Mouse (Mus musculus) forebrain, embryonic 12.5 days (tissue): ENCODE results near the gene Dhh. TPM values are rescaled to one million over a fixed set of nuclear protein-coding genes. Genes with fewer than 3 reads are reported as not detected.

ENCODE experiments used
- ATAC-seq: fragments of 200-750 bp; cut with Nextera tagmentation; 2 replicates; pipeline ENCODE4 v1.8.0; 2017; ENCODE audit warnings: moderate TSS enrichment; ENCODE audit not compliant: low FRiP score
- H3K27ac ChIP-seq: fragments of 300-500 bp; sonication (generic); 2 replicates; pipeline ENCODE4 v1.5.1; 2016; ENCODE audit warnings: mild to moderate bottlenecking
- H3K27me3 ChIP-seq: fragments of 300-500 bp; sonication (generic); 2 replicates; pipeline ENCODE4 v1.6.1; 2016; ENCODE audit warnings: mild to moderate bottlenecking
- H3K36me3 ChIP-seq: fragments of 300-500 bp; sonication (generic); replicated peaks from 2 replicates; pipeline ENCODE4 v1.6.1; 2016; ENCODE audit warnings: mild to moderate bottlenecking
- H3K4me1 ChIP-seq: fragments of 300-500 bp; sonication (generic); 2 replicates; pipeline ENCODE4 v1.6.1; 2016
- H3K4me2 ChIP-seq: fragments of 300-500 bp; sonication (generic); 2 replicates; pipeline ENCODE4 v1.6.1; 2016; ENCODE audit warnings: mild to moderate bottlenecking, moderate library complexity
- H3K4me3 ChIP-seq: fragments of 300-500 bp; sonication (generic); replicated peaks from 2 replicates; pipeline ENCODE4 v1.5.1; 2016; ENCODE audit warnings: mild to moderate bottlenecking
- H3K9ac ChIP-seq: fragments of 300-500 bp; sonication (generic); 2 replicates; pipeline ENCODE4 v1.6.1; 2016; ENCODE audit warnings: mild to moderate bottlenecking
- H3K9me3 ChIP-seq: fragments of 300-500 bp; sonication (generic); 2 replicates; pipeline ENCODE4 v1.6.1; 2016
- WGBS: fragments of 180-500 bp; shearing (Covaris S2); methylation state at CpG from one replicate; pipeline ENCODE4 v1.1.7; 2016; 5-methylcytosine and 5-hydroxymethylcytosine counted together
- polyA plus RNA-seq: library from polyadenylated mRNA; unstranded; fragments of >200 nt; fragmentation: Nextera tagmentation; extraction: Ambion mirVana; gene quantifications from 2 replicates; pipeline ENCODE4 v1.2.1, GENCODE M21; 2016

Dhh gene
- polyA plus RNA-seq, 1 experiment from 2014 or later: 0.51 TPM

- no peak overlapping the region for H3K4me3 ChIP-seq
- no peak overlapping the region for H3K9ac ChIP-seq
- no peak for ATAC-seq
- no peaks in the 10 kb centered on the region for H3K9me3 ChIP-seq
- peaks cover 5% of the 10 kb centered on the region for H3K4me1 ChIP-seq
- H3K27me3 ChIP-seq: peaks cover 8% of the 10 kb centered on the region
- H3K4me2 ChIP-seq: no peak overlapping the region
- H3K27ac ChIP-seq: no peak overlapping the region
- H3K36me3 ChIP-seq: no peaks in the 10 kb centered on the region
- 69% methylated on average over 8 of the region's 8 CpGs for WGBS
These were observed 11.5 kb downstream of the Dhh start for GRCm38 (mm10) chr15:98886667-98887387.

GRCm38 (mm10) chr15:98884106-98884505 lies 14.2 kb downstream of the Dhh start:
- no peak for ATAC-seq
- Histone ChIP-seq H3K36me3 (no peaks in the 10 kb centered on the region), H3K4me1 (peaks cover 21% of the 10 kb centered on the region), H3K4me3 (no peak overlapping the region), H3K27ac (no peak overlapping the region), H3K4me2 (no peak overlapping the region), H3K27me3 (no peaks in the 10 kb centered on the region), H3K9ac (no peak overlapping the region), H3K9me3 (no peaks in the 10 kb centered on the region)
- WGBS: 65% methylated on average over 1 of the region's 1 CpGs

GRCm38 (mm10) chr15:98883661-98884060 lies 14.7 kb downstream of the Dhh start:
- H3K4me2 ChIP-seq: no peak overlapping the region
- H3K27me3 ChIP-seq: no peaks in the 10 kb centered on the region
- no peak overlapping the region for H3K27ac ChIP-seq
- H3K9me3 ChIP-seq: no peaks in the 10 kb centered on the region
- no peak for ATAC-seq
- H3K9ac ChIP-seq: no peak overlapping the region
- H3K36me3 ChIP-seq: no peaks in the 10 kb centered on the region
- H3K4me3 ChIP-seq: no peak overlapping the region
- H3K4me1 ChIP-seq: peaks cover 21% of the 10 kb centered on the region

GRCm38 (mm10) chr15:98881656-98882008 lies 16.7 kb downstream of the Dhh start:
- peaks cover 21% of the 10 kb centered on the region for H3K4me1 ChIP-seq
- H3K36me3 ChIP-seq: no peaks in the 10 kb centered on the region
- H3K9ac ChIP-seq: peak overlapping the region; percentile 18; the same call in 1 of the 2 replicates
- peak overlapping the region; percentile 65 for H3K4me3 ChIP-seq
- peak overlapping the region; percentile 57 for H3K27ac ChIP-seq
- WGBS: 3% methylated on average over 5 of the region's 5 CpGs
- H3K27me3 ChIP-seq: no peaks in the 10 kb centered on the region
- H3K9me3 ChIP-seq: no peaks in the 10 kb centered on the region
- H3K4me2 ChIP-seq: peak overlapping the region; percentile 85
- ATAC-seq: peak; percentile 56

- peak; percentile 97 for ATAC-seq
- WGBS: under 1% methylated on average over 46 of the region's 48 CpGs
- no peaks in the 10 kb centered on the region for H3K9me3 ChIP-seq
- H3K4me1 ChIP-seq: peaks cover 21% of the 10 kb centered on the region
- peak overlapping the region; percentile 73 for H3K9ac ChIP-seq
- no peaks in the 10 kb centered on the region for H3K27me3 ChIP-seq
- H3K27ac ChIP-seq: peak overlapping the region; percentile 88
- H3K4me3 ChIP-seq: peak overlapping the region; percentile 65
- H3K36me3 ChIP-seq: no peaks in the 10 kb centered on the region
- H3K4me2 ChIP-seq: peak overlapping the region; percentile 85
These were observed 17.2 kb downstream of the Dhh start for GRCm38 (mm10) chr15:98880978-98881655.

- Histone ChIP-seq H3K36me3 (no peaks in the 10 kb centered on the region), H3K27ac (no peak overlapping the region), H3K9me3 (no peaks in the 10 kb centered on the region), H3K9ac (no peak overlapping the region), H3K4me2 (no peak overlapping the region), H3K4me3 (no peak overlapping the region), H3K4me1 (peaks cover 26% of the 10 kb centered on the region), H3K27me3 (no peaks in the 10 kb centered on the region)
- ATAC-seq: no peak
- WGBS: 14% methylated on average over 3 of the region's 3 CpGs
These were observed 21.0 kb downstream of the Dhh start for GRCm38 (mm10) chr15:98877331-98877730.

GRCm38 (mm10) chr15:98871916-98872888 lies 26.1 kb downstream of the Dhh start:
- H3K4me2 ChIP-seq: peak overlapping the region; percentile 100
- H3K4me1 ChIP-seq: peaks cover 40% of the 10 kb centered on the region
- H3K9ac ChIP-seq: peak overlapping the region; percentile 99
- H3K27ac ChIP-seq: peak overlapping the region; percentile 98
- no peaks in the 10 kb centered on the region for H3K36me3 ChIP-seq
- peak overlapping the region; percentile 99 for H3K4me3 ChIP-seq
- ATAC-seq: peak; percentile 89
- 1% methylated on average over 51 of the region's 51 CpGs for WGBS
- no peaks in the 10 kb centered on the region for H3K9me3 ChIP-seq
- no peaks in the 10 kb centered on the region for H3K27me3 ChIP-seq

GRCm38 (mm10) chr15:98871070-98871915 lies 27.0 kb downstream of the Dhh start, which contains the start of gene Kmt2d:
Gene Kmt2d (minus strand): TSS chr15:98871204.
- Histone ChIP-seq H3K36me3 (peaks cover 6% of the 10 kb centered on the region), H3K9ac (peak within 1 kb of the TSS; percentile 99)

GRCm38 (mm10) chr15:98870179-98871069 lies 27.9 kb downstream of the Dhh start:
- H3K27ac ChIP-seq: 0 out of 2 replicates have a peak overlapping the region, but pooled peaks have one; percentile 19
- H3K27me3 ChIP-seq: no peaks in the 10 kb centered on the region
- no peaks in the 10 kb centered on the region for H3K9me3 ChIP-seq
- H3K4me3 ChIP-seq: peak overlapping the region; percentile 99
- H3K4me2 ChIP-seq: peak overlapping the region; percentile 100
- ATAC-seq: no peak
- H3K36me3 ChIP-seq: peaks cover 15% of the 10 kb centered on the region
- WGBS: under 1% methylated on average over 16 of the region's 16 CpGs
- peak overlapping the region; percentile 99 for H3K9ac ChIP-seq
- peaks cover 43% of the 10 kb centered on the region for H3K4me1 ChIP-seq

More at GRCm38 (mm10) chr15:98871070-98871915, 27.0 kb downstream of the Dhh start, which contains the start of gene Kmt2d:
- Histone ChIP-seq H3K27me3 (no peaks in the 10 kb centered on the region), H3K4me2 (peak within 1 kb of the TSS; percentile 100), H3K9me3 (no peaks in the 10 kb centered on the region), H3K4me1 (peaks cover 43% of the 10 kb centered on the region), H3K4me3 (peak within 1 kb of the TSS; percentile 99), H3K27ac (peak within 1 kb of the TSS; percentile 98)
- under 1% methylated on average over 89 of the region's 94 CpGs for WGBS
- peak; percentile 60 for ATAC-seq

- Histone ChIP-seq H3K27me3 (no peaks in the 10 kb centered on the region), H3K4me3 (peak overlapping the region; percentile 99), H3K4me2 (peak overlapping the region; percentile 100), H3K9me3 (no peaks in the 10 kb centered on the region), H3K4me1 (peaks cover 43% of the 10 kb centered on the region), H3K9ac (peak overlapping the region; percentile 99), H3K27ac (0 out of 2 replicates have a peak overlapping the region, but pooled peaks have one; percentile 19), H3K36me3 (peaks cover 24% of the 10 kb centered on the region)
- ATAC-seq: no peak
- 12% methylated on average over 8 of the region's 8 CpGs for WGBS
These were observed 28.8 kb downstream of the Dhh start for GRCm38 (mm10) chr15:98869342-98870178.
